Mouse (Mus musculus): Measurements from ENCODE around the gene Kmt2d.

Kmt2d gene

DNA sequence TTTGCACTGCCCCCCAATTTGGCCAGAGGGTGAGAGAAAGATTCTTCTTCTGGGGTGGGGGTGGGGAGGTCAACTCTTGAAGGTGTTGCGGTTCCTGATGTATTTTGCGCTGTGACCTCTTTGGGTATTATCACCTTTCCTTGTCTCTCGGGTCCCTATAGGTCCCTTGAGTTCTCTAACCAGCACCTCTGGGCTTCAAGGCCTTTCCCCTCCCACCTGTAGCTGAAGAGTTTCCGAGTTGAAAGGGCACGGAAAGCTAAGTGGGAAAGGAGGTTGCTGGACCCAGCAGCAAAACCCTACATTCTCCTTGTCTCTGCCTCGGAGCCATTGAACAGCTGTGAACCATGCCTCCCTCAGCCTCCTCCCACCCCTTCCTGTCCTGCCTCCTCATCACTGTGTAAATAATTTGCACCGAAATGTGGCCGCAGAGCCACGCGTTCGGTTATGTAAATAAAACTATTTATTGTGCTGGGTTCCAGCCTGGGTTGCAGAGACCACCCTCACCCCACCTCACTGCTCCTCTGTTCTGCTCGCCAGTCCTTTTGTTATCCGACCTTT, 77.8 kb downstream of the Kmt2d start:
- DNase-seq = no peak

DNA sequence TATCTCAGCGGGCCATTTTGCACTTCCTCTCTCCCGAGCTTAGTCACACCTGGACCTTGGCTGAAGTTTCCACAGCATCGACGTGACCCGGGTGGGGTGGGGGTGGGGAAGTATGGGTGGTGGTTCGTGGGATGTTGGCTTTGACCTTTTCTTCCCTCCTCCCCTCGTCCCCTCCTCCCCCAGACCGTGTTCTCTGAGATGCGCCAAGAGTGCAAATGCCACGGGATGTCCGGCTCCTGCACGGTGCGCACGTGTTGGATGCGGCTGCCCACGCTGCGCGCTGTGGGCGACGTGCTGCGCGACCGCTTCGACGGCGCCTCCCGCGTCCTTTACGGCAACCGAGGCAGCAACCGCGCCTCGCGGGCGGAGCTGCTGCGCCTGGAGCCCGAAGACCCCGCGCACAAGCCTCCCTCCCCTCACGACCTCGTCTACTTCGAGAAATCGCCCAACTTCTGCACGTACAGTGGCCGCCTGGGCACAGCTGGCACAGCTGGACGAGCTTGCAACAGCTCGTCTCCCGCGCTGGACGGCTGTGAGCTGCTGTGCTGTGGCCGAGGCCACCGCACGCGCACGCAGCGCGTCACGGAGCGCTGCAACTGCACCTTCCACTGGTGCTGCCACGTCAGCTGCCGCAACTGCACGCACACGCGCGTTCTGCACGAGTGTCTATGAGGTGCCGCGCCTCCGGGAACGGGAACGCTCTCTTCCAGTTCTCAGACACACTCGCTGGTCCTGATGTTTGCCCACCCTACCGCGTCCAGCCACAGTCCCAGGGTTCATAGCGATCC, 78.6 kb downstream of the Kmt2d start:
- DNase-seq = no peak

DNA sequence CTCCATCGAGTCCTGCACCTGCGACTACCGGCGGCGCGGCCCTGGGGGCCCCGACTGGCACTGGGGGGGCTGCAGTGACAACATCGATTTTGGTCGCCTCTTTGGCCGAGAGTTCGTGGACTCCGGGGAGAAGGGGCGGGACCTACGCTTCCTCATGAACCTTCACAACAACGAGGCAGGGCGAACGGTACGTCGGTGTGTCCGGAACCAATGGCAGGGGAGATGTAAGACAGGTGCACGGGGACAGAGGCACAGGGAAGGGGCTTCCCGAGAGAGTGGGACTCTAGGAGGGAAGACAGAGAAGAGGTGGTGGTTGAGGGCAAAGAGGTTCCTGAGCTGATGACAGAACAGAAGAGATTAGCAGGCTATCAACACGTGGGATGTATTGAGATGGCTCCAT, 79.2 kb downstream of the Kmt2d start:
- DNase-seq = no peak

DNA sequence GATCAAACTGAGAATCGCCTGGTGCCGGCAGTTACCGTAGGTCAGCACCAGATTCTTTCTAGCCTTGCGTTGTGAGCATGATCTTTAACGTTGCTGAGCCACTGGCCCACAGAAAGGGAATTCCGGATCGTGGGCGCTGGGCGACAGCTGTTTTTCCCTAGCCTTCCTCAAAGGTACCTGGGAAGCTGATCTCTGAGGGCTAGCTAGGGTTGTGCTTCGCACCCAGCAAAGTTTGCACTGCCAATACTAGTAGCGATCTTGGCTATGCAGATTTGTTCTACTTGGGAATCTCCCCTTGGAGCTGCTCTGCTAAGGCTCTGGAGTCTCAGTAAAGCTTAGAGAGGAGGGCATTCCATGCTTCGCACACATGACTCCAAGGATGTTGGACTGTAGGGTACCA, 79.8 kb downstream of the Kmt2d start:
- DNase-seq = no peak

- no peak for DNase-seq
Observed at GRCm38 (mm10) chr15:98790761-98791160, 80.2 kb downstream of the Kmt2d start.

DNA sequence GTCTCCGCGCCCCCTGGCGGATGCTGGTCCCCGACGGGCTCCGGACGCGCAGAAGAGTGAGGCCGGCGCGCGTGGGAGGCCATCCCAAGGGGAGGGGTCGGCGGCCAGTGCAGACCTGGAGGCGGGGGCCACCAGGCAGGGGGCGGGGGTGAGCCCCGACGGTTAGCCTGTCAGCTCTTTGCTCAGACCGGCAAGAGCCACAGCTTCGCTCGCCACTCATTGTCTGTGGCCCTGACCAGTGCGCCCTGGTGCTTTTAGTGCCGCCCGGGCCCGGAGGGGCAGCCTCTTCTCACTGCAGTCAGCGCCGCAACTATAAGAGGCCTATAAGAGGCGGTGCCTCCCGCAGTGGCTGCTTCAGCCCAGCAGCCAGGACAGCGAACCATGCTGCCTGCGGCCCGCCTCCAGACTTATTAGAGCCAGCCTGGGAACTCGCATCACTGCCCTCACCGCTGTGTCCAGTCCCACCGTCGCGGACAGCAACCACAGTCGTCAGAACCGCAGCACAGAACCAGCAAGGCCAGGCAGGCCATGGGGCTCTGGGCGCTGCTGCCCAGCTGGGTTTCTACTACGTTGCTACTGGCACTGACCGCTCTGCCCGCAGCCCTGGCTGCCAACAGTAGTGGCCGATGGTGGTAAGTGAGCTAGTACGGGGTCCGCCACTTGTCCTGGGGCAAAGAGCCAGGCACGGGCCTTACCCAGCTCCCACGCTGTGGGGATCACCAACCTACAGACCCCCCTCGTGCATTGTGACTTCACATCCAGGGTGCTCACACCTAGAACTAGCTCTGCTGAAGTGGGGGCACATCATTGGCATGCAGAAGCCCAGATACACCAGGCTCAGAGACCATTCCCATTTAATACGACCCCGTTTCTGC, 81.1 kb downstream of the Kmt2d start, which contains the start of gene Wnt1:
Gene Wnt1, plus strand, starts transcription at position 197 of the 875 bp plus-strand sequence.
- peak; percentile 66 to 70 for DNase-seq

GRCm38 (mm10) chr15:98788972-98789660, 81.9 kb downstream of the Kmt2d start:
- no peak for DNase-seq

DNA sequence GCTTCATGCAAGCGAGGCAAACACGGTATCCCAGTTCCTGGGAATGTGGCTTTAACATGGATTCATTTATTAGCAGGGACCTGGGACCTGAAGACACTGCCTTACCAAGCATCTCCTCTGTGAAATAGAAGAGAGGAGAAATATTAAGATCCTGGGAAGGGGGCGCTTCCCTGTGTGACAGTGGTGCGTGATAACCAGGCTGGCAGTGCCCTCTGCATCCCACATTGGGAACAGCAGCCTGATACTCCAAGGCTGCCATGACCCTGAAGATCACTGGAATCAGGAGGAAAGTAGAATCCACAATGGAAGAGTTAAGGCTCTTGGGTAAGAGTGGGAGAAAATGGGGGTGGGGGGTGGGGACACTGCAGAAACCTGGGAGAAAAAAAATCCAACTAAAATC, 83.1 kb downstream of the Kmt2d start:
- peak; percentile 65 for DNase-seq

DNA sequence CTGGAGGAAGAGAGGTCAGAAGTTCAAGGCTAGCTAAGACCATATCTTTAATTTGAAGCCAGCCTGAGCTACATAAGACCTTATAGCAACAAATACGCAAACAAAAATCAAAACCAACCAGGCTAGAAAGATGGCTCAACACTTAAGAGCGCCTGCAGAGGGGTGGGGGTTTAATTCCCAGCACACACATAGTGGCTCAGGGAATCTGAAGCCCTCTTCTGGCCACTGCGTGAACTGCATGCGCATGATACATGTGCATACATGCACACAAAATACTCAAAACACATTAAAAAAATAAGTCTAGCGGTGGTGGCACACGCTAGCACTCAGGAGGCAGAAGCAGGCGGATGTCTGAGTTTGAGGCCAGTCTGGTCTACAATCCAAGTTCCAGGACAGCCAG, 85.3 kb downstream of the Kmt2d start:
- peak; percentile 57 to 71 for DNase-seq

All from cerebellum, postnatal 10 days (tissue).